Mouse (Mus musculus) MEL (cell line): ENCODE measurements around the gene Sptlc2. TPM values are rescaled to one million over a fixed set of nuclear protein-coding genes. Genes with fewer than 3 reads are reported as not detected.

ENCODE experiments used
- DNase-seq: peaks from one replicate; pipeline ENCODE4 v3.0.0; 2011; ENCODE audit warnings: low read depth, low spot score
- H3K27ac ChIP-seq: 2 replicates; pipeline ENCODE4 v1.5.1; 2012; ENCODE audit warnings: low read depth, mild to moderate bottlenecking, control low read depth, low read length, moderate library complexity; ENCODE audit not compliant: control insufficient read depth
- H3K27me3 ChIP-seq, 2 experiments: fragments of 150-350 bp in 1 of 2; sonication (generic) in 1 of 2; 2 replicates each; pipeline ENCODE4 v1.6.1; 2012; ENCODE audit warnings: low read length in 2 of 2, mild to moderate bottlenecking in 2 of 2, improper control_type of control experiment in 1 of 2, moderate library complexity in 1 of 2; ENCODE audit not compliant: insufficient read depth in 2 of 2, control insufficient read depth in 1 of 2
- H3K36me3 ChIP-seq, 2 experiments: 2 replicates each; pipeline ENCODE4 v1.6.1; 2012 to 2014; ENCODE audit warnings: low read length in 2 of 2, improper control_type of control experiment in 1 of 2, inconsistent platforms in 1 of 2, mild to moderate bottlenecking in 1 of 2; ENCODE audit not compliant: insufficient read depth in 2 of 2, control insufficient read depth in 1 of 2
- H3K4me1 ChIP-seq, 2 experiments: fragments of 150-350 bp in 1 of 2; sonication (generic) in 1 of 2; 2 replicates each; pipeline ENCODE4 v1.6.1; 2012; ENCODE audit warnings: low read length in 2 of 2, improper control_type of control experiment in 1 of 2, mild to moderate bottlenecking in 1 of 2; ENCODE audit not compliant: insufficient read depth in 2 of 2, control insufficient read depth in 1 of 2
- H3K4me3 ChIP-seq, 2 experiments: fragments of 150-350 bp in 1 of 2; sonication (generic) in 1 of 2; 2 replicates each; pipeline ENCODE4 v1.5.1; 2012; ENCODE audit warnings: low read depth in 2 of 2, low read length in 2 of 2, mild to moderate bottlenecking in 2 of 2, moderate library complexity in 2 of 2, control low read depth in 1 of 2, improper control_type of control experiment in 1 of 2; ENCODE audit not compliant: control insufficient read depth in 1 of 2, insufficient read depth in 1 of 2
- H3K79me2 ChIP-seq: 2 replicates; pipeline ENCODE4 v1.6.1; 2012; ENCODE audit warnings: mild to moderate bottlenecking, low read length, moderate library complexity; ENCODE audit not compliant: control insufficient read depth, poor library complexity, insufficient read depth
- H3K9ac ChIP-seq: 2 replicates; pipeline ENCODE4 v1.6.1; 2012; ENCODE audit warnings: low read depth, mild to moderate bottlenecking, control low read depth, low read length, moderate library complexity; ENCODE audit not compliant: control insufficient read depth, poor library complexity, severe bottlenecking
- H3K9me3 ChIP-seq: fragments of 150-350 bp; sonication (generic); replicated peaks from 2 replicates; pipeline ENCODE4 v1.6.1; 2012; ENCODE audit warnings: mild to moderate bottlenecking, low read length, improper control_type of control experiment, moderate library complexity; ENCODE audit not compliant: insufficient read depth
- CHD2 ChIP-seq: IDR thresholded peaks from 2 replicates; pipeline ENCODE4 v1.6.1; 2011; ENCODE audit warnings: low read length, improper control_type of control experiment
- CTCF ChIP-seq, 3 experiments: IDR thresholded peaks in 2 of 3; conservative IDR thresholded peaks in 1 of 3; 2 replicates each; pipeline ENCODE4 v1.5.1; 2011 to 2012; ENCODE audit warnings: low read length in 3 of 3, low read depth in 2 of 3, mild to moderate bottlenecking in 2 of 3, improper control_type of control experiment in 1 of 3, inconsistent platforms in 1 of 3, mixed read lengths in 1 of 3, moderate library complexity in 1 of 3; ENCODE audit not compliant: control insufficient read depth in 1 of 3, insufficient read depth in 1 of 3, poor library complexity in 1 of 3, severe bottlenecking in 1 of 3
- EP300 ChIP-seq, 2 experiments: IDR thresholded peaks; 2 replicates each; pipeline ENCODE4 v1.6.1; 2011; ENCODE audit warnings: improper control_type of control experiment in 2 of 2, low read length in 2 of 2, low read depth in 1 of 2, mild to moderate bottlenecking in 1 of 2
- GATA1 ChIP-seq: IDR thresholded peaks from 2 replicates; pipeline ENCODE4 v1.6.1; 2011; ENCODE audit warnings: low read depth, low read length, improper control_type of control experiment
- HCFC1 ChIP-seq: IDR thresholded peaks from 2 replicates; pipeline ENCODE4 v1.6.1; 2012; ENCODE audit warnings: low read depth, mild to moderate bottlenecking, inconsistent platforms, low read length, improper control_type of control experiment, moderate library complexity
- KAT2A ChIP-seq: conservative IDR thresholded peaks from 2 replicates; pipeline ENCODE4 v1.6.1; 2012; ENCODE audit warnings: low read depth, low read length, improper control_type of control experiment, inconsistent platforms
- MAFK ChIP-seq: IDR thresholded peaks from 2 replicates; pipeline ENCODE4 v1.6.1; 2011; ENCODE audit warnings: low read depth, mild to moderate bottlenecking, low read length, improper control_type of control experiment, borderline replicate concordance
- MAX ChIP-seq: IDR thresholded peaks from 2 replicates; pipeline ENCODE4 v1.6.1; 2011; ENCODE audit warnings: low read length, improper control_type of control experiment
- MAZ ChIP-seq: IDR thresholded peaks from 2 replicates; pipeline ENCODE4 v1.6.1; 2012; ENCODE audit warnings: low read depth, mild to moderate bottlenecking, inconsistent platforms, low read length, improper control_type of control experiment
- MEF2A ChIP-seq: IDR thresholded peaks from 2 replicates; pipeline ENCODE4 v1.6.1; 2014; ENCODE audit warnings: low read depth, mild to moderate bottlenecking, inconsistent platforms, low read length, improper control_type of control experiment; ENCODE audit not compliant: poor library complexity, insufficient replicate concordance, severe bottlenecking; ENCODE audit errors: extremely low read depth
- NELFE ChIP-seq: IDR thresholded peaks from 2 replicates; pipeline ENCODE4 v1.6.1; 2011; ENCODE audit warnings: low read depth, low read length, improper control_type of control experiment
- NRF1 ChIP-seq: IDR thresholded peaks from 2 replicates; pipeline ENCODE4 v1.6.1; 2014; ENCODE audit warnings: low read depth, mild to moderate bottlenecking, inconsistent platforms, low read length, improper control_type of control experiment, moderate library complexity; ENCODE audit not compliant: poor library complexity, insufficient read depth, severe bottlenecking
- TAL1 ChIP-seq: IDR thresholded peaks from 2 replicates; pipeline ENCODE4 v1.6.1; 2012; ENCODE audit warnings: mild to moderate bottlenecking, inconsistent platforms, low read length, moderate library complexity, mixed read lengths
- UBTF ChIP-seq: IDR thresholded peaks from 2 replicates; pipeline ENCODE4 v1.6.1; 2012; ENCODE audit warnings: low read depth, mild to moderate bottlenecking, inconsistent platforms, low read length, improper control_type of control experiment, moderate library complexity, borderline replicate concordance; ENCODE audit not compliant: insufficient read depth
- ZNF384 ChIP-seq: IDR thresholded peaks from 2 replicates; pipeline ENCODE4 v1.6.1; 2012; ENCODE audit warnings: low read depth, mild to moderate bottlenecking, inconsistent platforms, low read length, improper control_type of control experiment
- polyA plus RNA-seq, 2 experiments: library from polyadenylated mRNA; stranded (reverse) in 1 of 2; unstranded in 1 of 2; fragments of >175 nt in 1 of 2; fragments of >200 nt in 1 of 2; gene quantifications; 2 replicates each; pipeline versions ENCODE4 v1.2.1 to v1.2.4; 2012; ENCODE audit warnings: low replicate concordance in 2 of 2, low read depth in 1 of 2; ENCODE audit not compliant: insufficient read length in 2 of 2, insufficient read depth in 1 of 2, missing spikeins in 1 of 2
- total RNA-seq: library from RNA; depleted of rRNA; stranded (reverse); fragments of 300-350 nt; gene quantifications from 2 replicates; pipeline ENCODE4 v1.2.3, GENCODE M21; 2012

The Sptlc2 gene
- total and polyA plus RNA-seq, 3 experiments = 61.6 to 75.9 TPM; not detected in 1

DNA sequence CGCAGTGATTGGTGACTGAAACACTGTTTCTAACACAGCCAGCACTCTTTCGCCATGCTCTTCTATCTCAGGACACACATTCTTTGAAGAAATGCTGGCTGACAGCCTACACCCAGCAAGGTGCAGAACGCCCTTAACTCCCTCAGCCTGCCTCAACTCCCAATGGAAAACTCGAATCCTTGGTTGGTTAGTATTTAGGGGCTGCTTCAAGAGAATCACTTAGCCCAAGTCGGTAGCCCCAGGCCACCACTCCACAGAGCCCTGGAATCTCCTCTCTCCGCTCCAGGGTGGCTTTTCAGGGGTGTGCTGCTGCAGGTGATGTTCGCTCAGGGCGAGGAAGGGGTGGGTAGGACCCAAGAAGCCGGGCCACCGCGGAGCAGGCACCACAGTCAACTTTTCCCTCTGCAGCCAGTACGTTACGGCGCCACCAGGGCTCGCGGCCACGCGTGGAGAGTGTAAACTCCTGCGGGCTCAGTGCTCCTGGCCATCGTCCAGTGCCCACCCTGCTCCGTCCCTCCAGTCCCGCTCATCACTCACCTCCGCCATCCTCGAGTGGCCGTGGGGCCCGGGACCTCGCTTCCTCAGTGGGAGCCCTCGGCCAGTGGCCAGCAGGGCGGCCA lies 89.0 kb downstream of the Sptlc2 start:
- Histone ChIP-seq H3K9me3 (no peaks in the 10 kb centered on the region), H3K79me2 (no peaks in the 10 kb centered on the region), H3K4me3 (no peak overlapping the region), H3K9ac (no peak overlapping the region), H3K4me1 (no peaks in the 10 kb centered on the region), H3K27me3 (no peaks in the 10 kb centered on the region), H3K36me3 (no peaks in the 10 kb centered on the region), H3K27ac (no peak overlapping the region)
- DNase-seq = no peak
- no peak for TF ChIP-seq EP300 (IDR thresholded peaks at IDR 0.05; ENCODE audit: low read depth in 1 of 2, low read length in 2 of 2)
- TF ChIP-seq GATA1 = no peak
- no peak for TF ChIP-seq MAX
- no peak for TF ChIP-seq KAT2A
- no peak for TF ChIP-seq CTCF (IDR thresholded peaks at IDR 0.05 in 2 of 3, conservative IDR thresholded peaks at IDR 0.05 in 1 of 3; ENCODE audit: control insufficient read depth in 1 of 3, insufficient read depth in 1 of 3, low read depth in 2 of 3, low read length in 3 of 3, poor library complexity in 1 of 3, severe bottlenecking in 1 of 3)
- no peak for TF ChIP-seq TAL1
- TF ChIP-seq MAFK = no peak
- no peak for TF ChIP-seq NELFE

DNA sequence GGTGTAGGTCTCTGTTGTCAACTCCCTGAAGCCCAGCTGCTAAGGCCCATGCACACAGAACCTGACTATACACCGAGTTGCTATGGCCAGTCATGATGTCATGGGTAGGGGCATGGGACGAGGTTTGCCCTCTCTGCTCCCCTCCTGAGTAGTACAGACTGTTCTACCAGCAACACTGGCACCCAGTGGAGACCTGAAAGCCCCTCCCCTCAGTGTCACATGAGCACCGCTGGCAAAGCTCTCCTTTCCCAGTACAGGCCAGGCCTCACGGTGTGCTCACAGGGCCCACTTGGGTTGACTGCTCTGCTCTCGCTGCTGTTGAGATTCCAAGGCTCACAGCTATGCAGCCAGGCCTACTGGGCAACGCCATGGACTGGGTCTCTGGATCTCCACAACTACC lies 94.2 kb downstream of the Sptlc2 start:
- Histone ChIP-seq H3K27ac (no peak overlapping the region), H3K27me3 (no peaks in the 10 kb centered on the region), H3K4me1 (no peaks in the 10 kb centered on the region), H3K9me3 (no peaks in the 10 kb centered on the region), H3K4me3 (no peak overlapping the region), H3K79me2 (no peaks in the 10 kb centered on the region), H3K36me3 (no peaks in the 10 kb centered on the region), H3K9ac (no peak overlapping the region)
- TF ChIP-seq MEF2A (no peak), EP300 (IDR thresholded peaks at IDR 0.05; ENCODE audit: low read depth in 1 of 2, low read length in 2 of 2) (no peak), ZNF384 (no peak), NRF1 (no peak)
- DNase-seq = no peak

DNA sequence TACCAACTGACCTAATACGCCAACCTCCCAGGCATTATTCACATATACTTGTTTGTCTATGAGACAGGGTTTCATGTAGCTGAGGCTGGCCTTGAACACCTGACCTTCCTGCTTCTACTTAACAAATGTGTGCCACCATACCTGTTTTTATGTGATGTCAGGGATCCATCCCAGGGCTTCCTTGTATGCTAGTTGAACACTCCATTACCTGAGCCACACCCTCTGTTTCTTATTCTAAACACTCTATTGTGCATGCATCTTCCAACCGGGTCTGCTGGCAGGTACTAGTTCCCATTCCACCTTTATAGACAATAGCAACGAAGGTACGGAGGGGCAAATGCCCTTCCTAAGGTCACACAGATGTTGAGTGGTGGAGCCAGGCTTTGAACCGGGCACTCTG lies 99.1 kb downstream of the Sptlc2 start:
- H3K27me3 ChIP-seq = no peaks in the 10 kb centered on the region

More for the DNA sequence above, 99.1 kb downstream of the Sptlc2 start:
- Histone ChIP-seq H3K9ac (no peak overlapping the region), H3K4me1 (no peaks in the 10 kb centered on the region), H3K9me3 (no peaks in the 10 kb centered on the region), H3K36me3 (no peaks in the 10 kb centered on the region), H3K27ac (no peak overlapping the region), H3K79me2 (no peaks in the 10 kb centered on the region), H3K4me3 (no peak overlapping the region)
- DNase-seq = no peak
- no peak for TF ChIP-seq HCFC1
- TF ChIP-seq EP300 (IDR thresholded peaks at IDR 0.05; ENCODE audit: low read depth in 1 of 2, low read length in 2 of 2) = no peak
- no peak for TF ChIP-seq MAZ
- TF ChIP-seq CHD2 = no peak
- TF ChIP-seq UBTF = no peak
